Mouse (Mus musculus): ENCODE measurements around the gene Gm20837. TPM values are rescaled to one million over a fixed set of nuclear protein-coding genes. Genes with fewer than 3 reads are reported as not detected.
"Not testable (repeated sequence)": the region's sequence is repeated elsewhere in the genome, so short reads cannot be mapped to it uniquely, and the experiment has no call there.

The Gm20837 gene
- polyA plus RNA-seq (2016; fragmentation: Nextera tagmentation; extraction: Ambion mirVana), result not detected in 2 replicates

GRCm38 (mm10) chrY:90400948-90401347 is at the start of gene Gm20837:
Gene Gm20837, plus strand, starts transcription at chrY:90401248.
- WGBS, result no CpG with 5 or more reads among the region's 7 CpGs
- H3K9ac ChIP-seq (replicated peaks); H3K36me3 ChIP-seq; H3K27me3 ChIP-seq; H3K9me3 ChIP-seq; H3K27ac ChIP-seq (replicated peaks); H3K4me3 ChIP-seq; ATAC-seq (ENCODE audit: low FRiP score, low read depth); H3K4me1 ChIP-seq; H3K4me2 ChIP-seq (replicated peaks): not testable (repeated sequence)

All from midbrain, embryonic 12.5 days (tissue).